Mouse (Mus musculus) forebrain, embryonic 10.5 days (tissue): ENCODE data around the gene Rexo1. TPM values are rescaled to one million over a fixed set of nuclear protein-coding genes. Genes with fewer than 3 reads are reported as not detected.
A peak's percentile ranks its signal among the peaks of the same experiment; 100 is the strongest.

Experiments used
- DNase-seq: peaks from one replicate; pipeline ENCODE4 v3.0.0-alpha.2; 2017; ENCODE audit warnings: low spot score; ENCODE audit errors: extremely low spot score
- H3K27ac ChIP-seq: fragments of 300-500 bp; sonication (generic); 2 replicates; pipeline ENCODE4 v1.5.1; 2016; ENCODE audit warnings: mild to moderate bottlenecking
- H3K27me3 ChIP-seq: fragments of 300-500 bp; sonication (generic); 2 replicates; pipeline ENCODE4 v1.6.1; 2016; ENCODE audit warnings: mild to moderate bottlenecking; ENCODE audit not compliant: poor library complexity, severe bottlenecking
- H3K36me3 ChIP-seq: fragments of 300-500 bp; sonication (generic); replicated peaks from 2 replicates; pipeline ENCODE4 v1.6.1; 2016; ENCODE audit warnings: mild to moderate bottlenecking, moderate library complexity
- H3K4me1 ChIP-seq: fragments of 300-500 bp; sonication (generic); 2 replicates; pipeline ENCODE4 v1.6.1; 2016
- H3K4me3 ChIP-seq: fragments of 300-500 bp; sonication (generic); 2 replicates; pipeline ENCODE4 v1.5.1; 2016; ENCODE audit warnings: mild to moderate bottlenecking, moderate library complexity
- H3K9me3 ChIP-seq: fragments of 300-500 bp; sonication (generic); 2 replicates; pipeline ENCODE4 v1.6.1; 2016; ENCODE audit warnings: mild to moderate bottlenecking, moderate library complexity
- whole genome bisulfite sequencing: fragments of 180-500 bp; shearing (Covaris S2); methylation state at CpG from one replicate; pipeline ENCODE4 v1.1.7; 2016; 5-methylcytosine and 5-hydroxymethylcytosine counted together
- microRNA-seq: library from miRNA; unstranded; fragments of <30 nt; microRNA quantifications from one replicate; pipeline ENCODE4, GENCODE M21; 2017
- polyA plus RNA-seq: library from polyadenylated mRNA; unstranded; fragments of >200 nt; fragmentation: Nextera tagmentation; extraction: Ambion mirVana; gene quantifications from 2 replicates; pipeline ENCODE4 v1.2.1, GENCODE M21; 2016

The Rexo1 gene
- polyA plus RNA-seq, 1 experiment from 2014 or later: 34.8 TPM

- under 1% methylated on average over 11 of the region's 11 CpGs for WGBS
- Histone ChIP-seq H3K4me1 (peaks cover 37% of the 10 kb centered on the region), H3K27me3 (peaks cover 94% of the 10 kb centered on the region), H3K27ac (no peak overlapping the region), H3K4me3 (no peak overlapping the region; the same call in 1 of the 2 replicates), H3K9me3 (no peaks in the 10 kb centered on the region), H3K36me3 (no peaks in the 10 kb centered on the region)
- DNase-seq: peak; percentile 78
These were observed 55.1 kb downstream of the Rexo1 start for GRCm38 (mm10) chr10:80506222-80506621.

DNA sequence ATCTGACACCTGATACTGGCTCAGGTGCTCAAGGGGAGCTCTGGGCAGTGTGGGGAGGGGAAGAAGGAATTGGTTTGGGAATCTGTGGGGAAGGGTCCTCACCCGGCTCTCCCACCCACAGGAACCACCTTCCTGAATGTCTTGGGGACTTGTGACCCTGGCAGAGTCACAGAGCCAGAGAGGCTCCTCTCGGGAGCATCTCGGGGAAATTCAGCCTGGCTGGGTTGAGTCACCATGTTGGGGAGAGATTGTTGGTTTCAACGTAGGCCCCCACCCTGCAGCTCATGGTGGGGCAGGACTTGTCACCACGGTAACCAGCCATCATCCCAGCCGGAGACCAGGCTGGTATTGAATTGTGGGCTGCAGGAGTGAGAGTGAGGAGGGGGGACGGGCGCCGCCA, 56.6 kb downstream of the Rexo1 start:
- Histone ChIP-seq H3K27ac (no peak overlapping the region), H3K4me1 (peaks cover 36% of the 10 kb centered on the region), H3K36me3 (no peaks in the 10 kb centered on the region), H3K4me3 (no peak overlapping the region), H3K27me3 (peaks cover 98% of the 10 kb centered on the region), H3K9me3 (no peaks in the 10 kb centered on the region)
- WGBS: 5% methylated on average over 9 of the region's 9 CpGs
- no peak for DNase-seq

GRCm38 (mm10) chr10:80503599-80504220, 57.6 kb downstream of the Rexo1 start:
- peak overlapping the region; percentile 18; the same call in 1 of the 2 replicates for H3K4me3 ChIP-seq
- DNase-seq: no peak
- WGBS: under 1% methylated on average over 27 of the region's 27 CpGs

GRCm38 (mm10) chr10:80502819-80503314, 58.5 kb downstream of the Rexo1 start:
- 1% methylated on average over 22 of the region's 22 CpGs for WGBS
- Histone ChIP-seq H3K27me3 (peaks cover 99% of the 10 kb centered on the region), H3K36me3 (no peaks in the 10 kb centered on the region), H3K27ac (no peak overlapping the region), H3K9me3 (no peaks in the 10 kb centered on the region), H3K4me3 (peak overlapping the region; percentile 8; the same call in 1 of the 2 replicates), H3K4me1 (peaks cover 41% of the 10 kb centered on the region)
- DNase-seq: no peak

More at GRCm38 (mm10) chr10:80503599-80504220, 57.6 kb downstream of the Rexo1 start:
- Histone ChIP-seq H3K27ac (no peak overlapping the region), H3K4me1 (peaks cover 32% of the 10 kb centered on the region), H3K36me3 (no peaks in the 10 kb centered on the region), H3K9me3 (no peaks in the 10 kb centered on the region), H3K27me3 (peaks cover 99% of the 10 kb centered on the region)

DNA sequence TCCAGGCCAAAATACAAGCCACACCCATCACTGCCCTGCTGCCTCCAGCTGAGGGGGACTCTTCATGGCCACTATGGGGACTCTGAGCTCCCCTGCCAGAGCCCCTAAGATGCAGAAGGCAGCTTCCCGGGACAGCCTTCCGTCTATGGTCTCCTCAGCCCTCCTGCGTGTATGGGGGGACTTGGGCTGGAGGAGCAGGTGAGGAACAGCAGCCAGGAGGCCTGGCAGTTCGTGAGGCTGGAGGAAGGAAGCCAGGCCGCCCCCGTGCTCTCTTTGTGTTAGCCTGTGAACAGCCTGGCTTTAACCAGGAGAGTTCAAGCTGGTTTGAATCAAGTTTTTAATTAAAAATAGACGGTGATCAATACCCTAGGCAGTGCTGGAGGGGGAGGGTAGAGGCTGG, 59.1 kb downstream of the Rexo1 start:
- Histone ChIP-seq H3K27me3 (peaks cover 99% of the 10 kb centered on the region), H3K4me1 (peaks cover 43% of the 10 kb centered on the region), H3K9me3 (no peaks in the 10 kb centered on the region), H3K36me3 (no peaks in the 10 kb centered on the region), H3K4me3 (peak overlapping the region; percentile 8; the same call in 1 of the 2 replicates), H3K27ac (no peak overlapping the region)
- WGBS: under 1% methylated on average over 7 of the region's 7 CpGs
- no peak for DNase-seq

GRCm38 (mm10) chr10:80496421-80496820, 64.9 kb downstream of the Rexo1 start:
- H3K27me3 ChIP-seq: peaks cover 100% of the 10 kb centered on the region
- WGBS: under 1% methylated on average over 20 of the region's 20 CpGs

GRCm38 (mm10) chr10:80495901-80496300, 65.5 kb downstream of the Rexo1 start:
- Histone ChIP-seq H3K9me3 (no peaks in the 10 kb centered on the region), H3K36me3 (no peaks in the 10 kb centered on the region), H3K27me3 (peaks cover 100% of the 10 kb centered on the region), H3K4me3 (peak overlapping the region; percentile 49), H3K4me1 (peaks cover 55% of the 10 kb centered on the region), H3K27ac (no peak overlapping the region)
- DNase-seq: no peak
- WGBS: 3% methylated on average over 35 of the region's 35 CpGs

More at GRCm38 (mm10) chr10:80496421-80496820, 64.9 kb downstream of the Rexo1 start:
- no peaks in the 10 kb centered on the region for H3K36me3 ChIP-seq
- peak overlapping the region; percentile 49 for H3K4me3 ChIP-seq
- peaks cover 50% of the 10 kb centered on the region for H3K4me1 ChIP-seq
- no peaks in the 10 kb centered on the region for H3K9me3 ChIP-seq
- no peak overlapping the region for H3K27ac ChIP-seq
- no peak for DNase-seq

DNA sequence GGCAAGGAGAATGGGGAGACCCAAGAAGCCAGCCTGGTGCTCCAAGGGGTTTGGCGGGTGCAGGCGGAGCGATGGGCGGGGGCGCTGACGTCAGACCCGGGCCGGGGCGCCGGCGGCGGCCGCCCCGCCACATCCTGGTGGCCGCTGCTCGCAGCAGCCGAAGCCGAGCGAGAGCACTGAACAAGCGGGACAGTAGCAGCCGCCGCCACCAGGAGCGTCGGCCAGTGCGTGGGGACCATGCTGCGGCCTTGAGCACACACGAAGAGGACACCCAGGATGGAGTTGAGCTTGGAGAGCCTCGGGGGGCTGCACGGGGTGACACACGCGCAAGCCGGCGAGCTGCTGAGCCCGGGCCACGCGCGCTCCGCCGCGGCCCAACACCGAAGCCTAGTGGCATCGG, 66.6 kb downstream of the Rexo1 start, which contains the start of gene Onecut3:
Gene Onecut3, plus strand, starts transcription at position 104 of the 400 bp plus-strand sequence.
- Histone ChIP-seq H3K36me3 (no peaks in the 10 kb centered on the region), H3K27ac (0 out of 2 replicates have a peak within 1 kb of the TSS, but pooled peaks have one; percentile 4), H3K9me3 (no peaks in the 10 kb centered on the region), H3K4me3 (peak within 1 kb of the TSS; percentile 49), H3K27me3 (peaks cover 100% of the 10 kb centered on the region), H3K4me1 (peaks cover 58% of the 10 kb centered on the region)
- no peak for DNase-seq
- under 1% methylated on average over 42 of the region's 42 CpGs for WGBS

Small RNAs within 50 kb of the gene (microRNA-seq; reads per million reads assigned to microRNA genes)
- not detected for gene Mir6912

Other genes starting within 250 kb of the Rexo1 start
- 56.4 and 60.2 TPM in 2 replicates for gene 2310011J03Rik, start 241.0 kb downstream of the Rexo1 start, polyA plus RNA-seq
- 5.7 and 6.7 TPM in 2 replicates for gene Pcsk4, start 232.1 kb downstream of the Rexo1 start, polyA plus RNA-seq
- gene Reep6, start 231.6 kb downstream of the Rexo1 start, polyA plus RNA-seq: 7.7 and 9.1 TPM in 2 replicates
- gene Adamtsl5, start 213.1 kb downstream of the Rexo1 start, polyA plus RNA-seq: 0.27 and 0.54 TPM in 2 replicates
- 0.43 and 0.71 TPM in 2 replicates for gene Plk5, start 205.1 kb downstream of the Rexo1 start, polyA plus RNA-seq
- 6.8 and 7.0 TPM in 2 replicates for gene Mex3d, start 173.9 kb downstream of the Rexo1 start, polyA plus RNA-seq
- gene Mbd3, start 162.0 kb downstream of the Rexo1 start, polyA plus RNA-seq: 343 and 346 TPM in 2 replicates
- gene Uqcr11, start 154.7 kb downstream of the Rexo1 start, polyA plus RNA-seq: 625 and 631 TPM in 2 replicates
- 191 and 199 TPM in 2 replicates for gene Tcf3, start 127.9 kb downstream of the Rexo1 start, polyA plus RNA-seq
- gene Onecut3, start 66.7 kb downstream of the Rexo1 start, polyA plus RNA-seq: 0.05 and 0.07 TPM in 2 replicates
- gene Atp8b3, start 22.4 kb downstream of the Rexo1 start, polyA plus RNA-seq: 0.51 and 0.71 TPM in 2 replicates
- 7.4 and 7.5 TPM in 2 replicates for gene Klf16, start 15.8 kb upstream of the Rexo1 start, polyA plus RNA-seq
- gene Abhd17a, start 28.8 kb upstream of the Rexo1 start, polyA plus RNA-seq: 71.8 and 75.5 TPM in 2 replicates
- gene Scamp4, start 41.3 kb upstream of the Rexo1 start, polyA plus RNA-seq: 91.5 and 93.0 TPM in 2 replicates
- 10.7 and 11.9 TPM in 2 replicates for gene Adat3, start 41.3 kb upstream of the Rexo1 start, polyA plus RNA-seq
- gene Gm49322, start 44.5 kb upstream of the Rexo1 start, polyA plus RNA-seq: 4.7 and 5.6 TPM in 2 replicates
- 123 and 133 TPM in 2 replicates for gene Csnk1g2, start 61.3 kb upstream of the Rexo1 start, polyA plus RNA-seq
- 71.6 and 78.1 TPM in 2 replicates for gene Btbd2, start 95.5 kb upstream of the Rexo1 start, polyA plus RNA-seq
- 91.0 and 100 TPM in 2 replicates for gene Mknk2, start 116.6 kb upstream of the Rexo1 start, polyA plus RNA-seq
- gene Mob3a, start 140.4 kb upstream of the Rexo1 start, polyA plus RNA-seq: 53.9 and 54.7 TPM in 2 replicates
- gene Izumo4, start 140.6 kb upstream of the Rexo1 start, polyA plus RNA-seq: 7.7 and 10.9 TPM in 2 replicates
- gene Ap3d1, start 180.7 kb upstream of the Rexo1 start, polyA plus RNA-seq: 58.2 and 58.7 TPM in 2 replicates
- gene Dot1l, start 193.6 kb upstream of the Rexo1 start, polyA plus RNA-seq: 20.8 and 21.7 TPM in 2 replicates
- gene Sf3a2, start 236.6 kb upstream of the Rexo1 start, polyA plus RNA-seq: 110 and 118 TPM in 2 replicates
- gene Plekhj1, start 237.1 kb upstream of the Rexo1 start, polyA plus RNA-seq: 196 and 197 TPM in 2 replicates
- 0.09 TPM in 2 replicates for gene Amh, start 243.7 kb upstream of the Rexo1 start, polyA plus RNA-seq